Mouse (Mus musculus): ENCODE results near the gene Mccc1.

Gene Mccc1

DNA sequence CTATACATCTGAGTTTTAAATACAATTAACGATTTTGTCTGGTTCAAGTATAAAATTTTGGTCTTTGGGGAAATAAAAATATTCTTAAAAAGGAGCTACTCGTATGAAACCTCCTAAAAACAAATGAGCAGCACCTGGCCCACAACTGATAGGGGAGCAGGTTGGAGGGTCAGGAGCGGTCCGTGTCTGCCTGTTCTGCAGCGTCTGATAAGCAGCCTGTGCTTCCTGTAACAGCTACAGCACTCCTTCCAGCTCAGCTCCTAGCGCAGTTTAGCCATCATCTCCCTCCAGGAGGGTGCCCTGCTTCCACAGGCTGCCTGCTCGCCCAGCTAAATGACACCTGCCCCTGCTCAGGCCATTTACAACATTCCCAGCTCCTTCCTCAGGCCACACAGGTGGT lies 77.0 kb downstream of the Mccc1 start:
- peak in 1 of 2 experiments; percentile 47 for DNase-seq (ENCODE audit: inconsistent age in 2 of 2, low spot score in 1 of 2)

DNA sequence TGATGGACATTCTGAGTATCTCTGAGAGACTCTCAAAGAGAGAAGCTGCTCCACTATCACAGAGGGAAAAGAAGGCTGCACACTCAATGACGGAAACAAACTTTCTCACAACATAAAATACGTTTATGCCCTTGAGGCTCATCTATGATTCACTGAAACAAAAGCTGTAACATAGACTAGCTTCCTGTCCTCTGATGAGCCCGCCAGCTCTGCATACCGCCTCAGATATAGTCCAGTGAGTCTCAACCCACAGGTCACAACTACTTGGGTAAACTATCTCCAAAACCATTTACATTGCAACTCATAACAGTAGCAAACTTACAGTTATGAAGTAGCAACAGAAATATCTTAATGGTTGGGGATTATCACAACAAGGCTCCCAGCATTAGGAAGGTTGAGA lies 78.0 kb downstream of the Mccc1 start:
- peak in 1 of 2 experiments; percentile 74 for DNase-seq (ENCODE audit: inconsistent age in 2 of 2, low spot score in 1 of 2)

DNA sequence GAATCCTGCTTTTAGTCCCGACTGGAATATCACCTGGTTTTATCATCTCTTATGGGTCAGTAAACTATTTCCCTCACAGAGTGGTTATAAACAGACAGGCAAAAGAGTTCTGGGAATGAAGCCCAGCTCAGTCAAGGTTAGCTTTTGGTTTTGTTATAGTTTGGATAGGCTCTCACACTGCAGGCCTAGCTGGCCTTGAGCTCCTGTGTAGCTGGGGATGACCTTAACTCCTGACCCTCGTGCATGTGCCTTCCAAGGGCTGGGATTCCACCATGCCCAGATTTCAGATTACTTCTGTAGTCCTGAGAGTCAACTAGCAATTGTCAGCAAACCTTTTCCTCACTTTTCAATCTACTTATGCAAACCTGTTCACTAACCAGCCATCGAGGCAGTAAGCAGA lies 82.2 kb downstream of the Mccc1 start:
- DNase-seq (ENCODE audit: inconsistent age in 2 of 2, low spot score in 1 of 2), result peak; percentile 74 to 88
